Mouse (Mus musculus) cortical plate, adult 2 months (tissue): ENCODE results near the gene Dll4.

Source experiments
- CTCF ChIP-seq: fragments of 200-500 bp; IDR thresholded peaks from 2 replicates; pipeline ENCODE4 v1.5.1; 2011; ENCODE audit warnings: mild to moderate bottlenecking, control low read depth, low read length; ENCODE audit not compliant: insufficient read depth; ENCODE audit errors: extremely low read depth
- POLR2A ChIP-seq: fragments of 200-500 bp; IDR thresholded peaks from 2 replicates; pipeline ENCODE4 v1.6.1; 2011; ENCODE audit warnings: mild to moderate bottlenecking, low read length, control low read depth; ENCODE audit not compliant: insufficient read depth; ENCODE audit errors: extremely low read depth

DNA sequence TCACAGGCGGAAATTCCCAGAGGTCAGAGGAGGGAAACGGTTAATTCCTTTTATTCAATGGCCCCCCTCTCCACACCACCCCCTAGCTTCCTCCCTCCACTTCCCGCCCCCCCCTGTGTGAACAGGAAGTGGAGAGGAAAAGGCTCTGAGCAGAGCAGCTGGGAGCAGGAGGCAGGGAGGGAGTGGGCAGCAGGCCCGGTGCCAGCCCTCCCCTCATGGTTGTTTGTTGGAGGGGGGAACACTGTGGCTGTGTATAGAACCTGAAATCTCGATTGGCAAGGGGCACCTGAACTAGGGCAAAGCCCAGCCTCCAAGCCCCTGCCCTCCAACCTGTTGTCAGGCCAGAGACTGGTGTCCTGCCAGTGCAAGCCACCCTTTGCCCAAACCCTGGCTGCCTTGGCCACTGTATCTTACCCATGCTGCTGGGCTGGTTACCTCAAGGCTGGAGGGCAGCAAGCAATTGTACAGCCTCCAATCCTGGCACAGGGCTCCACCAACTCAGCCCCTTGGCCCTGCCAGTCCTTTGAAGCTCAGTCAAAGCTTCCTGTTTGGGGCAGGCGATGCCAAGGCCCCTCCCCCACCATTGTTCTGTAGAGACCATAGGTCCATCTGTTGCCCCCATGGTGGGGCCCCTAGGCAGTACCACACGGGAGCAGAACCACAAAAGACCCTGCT, 24.6 kb upstream of the Dll4 start:
- TF ChIP-seq CTCF: no peak
- TF ChIP-seq POLR2A: no peak
